Mouse (Mus musculus) naive thymus-derived CD4-positive, alpha-beta T cell, adult 2 months (primary cell): ENCODE data around the gene Memo1.
"Not testable (repeated sequence)": the region's sequence is repeated elsewhere in the genome, so short reads cannot be mapped to it uniquely, and the experiment has no call there.

ENCODE experiments used
- DNase-seq: peaks from one replicate; pipeline ENCODE4 v3.0.0-alpha.2; 2011; ENCODE audit warnings: low read depth

Gene Memo1

DNA sequence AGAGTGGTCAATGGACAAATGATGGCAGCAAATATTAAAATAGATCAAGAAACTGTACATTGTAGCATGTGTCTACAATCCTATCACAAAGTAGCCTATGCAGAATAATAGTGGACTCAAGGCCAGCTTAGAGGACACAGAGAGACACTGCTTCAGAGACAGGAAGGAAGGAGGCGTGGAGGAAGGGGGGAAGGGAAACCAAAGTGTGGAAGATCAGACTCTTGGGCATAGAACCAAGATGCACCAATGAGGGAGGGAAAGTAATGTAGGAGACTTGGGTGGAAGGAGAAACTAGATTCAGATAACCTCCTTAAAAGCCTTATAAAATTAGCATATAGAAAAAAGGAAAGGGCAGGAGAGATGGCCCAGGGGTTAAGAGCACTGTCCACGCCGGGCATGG is 32.9 kb downstream of the Memo1 start:
- DNase-seq = no peak

DNA sequence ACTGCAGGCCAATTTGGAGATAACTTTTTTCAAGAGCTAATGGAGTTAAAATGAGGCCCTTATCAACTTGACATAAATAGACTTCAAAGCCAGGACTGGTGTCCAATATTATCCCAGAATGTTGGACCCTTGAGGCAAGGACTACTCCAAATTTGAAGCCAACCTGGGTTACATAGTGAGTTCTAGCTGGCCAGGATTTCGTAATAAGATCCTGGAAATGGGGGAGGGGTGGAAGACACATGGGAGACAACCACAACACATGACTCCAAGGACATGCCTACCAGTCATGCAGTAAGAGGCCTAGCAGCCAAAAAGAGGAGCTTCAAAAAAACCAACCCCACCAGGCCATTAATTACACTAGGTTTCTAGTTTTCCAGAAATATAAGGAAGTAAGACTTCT is 50.0 kb downstream of the Memo1 start:
- DNase-seq = no peak

DNA sequence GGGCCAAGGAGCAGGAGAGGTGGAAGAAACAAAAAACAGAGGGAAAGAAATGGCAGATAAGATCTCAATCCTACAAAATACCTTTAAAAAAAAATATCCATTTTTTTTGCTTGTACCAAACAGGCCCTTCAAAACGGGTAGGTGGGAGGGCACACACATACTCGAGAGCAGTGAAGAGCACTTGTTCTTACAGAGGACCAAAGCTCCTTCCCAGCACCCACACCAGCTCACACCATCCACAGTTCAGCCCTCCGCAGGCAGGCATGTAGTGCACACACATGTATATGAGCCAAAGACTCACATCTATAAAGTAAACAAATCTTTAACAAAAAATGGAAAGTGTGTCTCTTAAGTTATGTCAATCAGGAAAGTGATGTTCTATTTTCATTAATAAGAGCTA is 52.5 kb downstream of the Memo1 start:
- no peak for DNase-seq

DNA sequence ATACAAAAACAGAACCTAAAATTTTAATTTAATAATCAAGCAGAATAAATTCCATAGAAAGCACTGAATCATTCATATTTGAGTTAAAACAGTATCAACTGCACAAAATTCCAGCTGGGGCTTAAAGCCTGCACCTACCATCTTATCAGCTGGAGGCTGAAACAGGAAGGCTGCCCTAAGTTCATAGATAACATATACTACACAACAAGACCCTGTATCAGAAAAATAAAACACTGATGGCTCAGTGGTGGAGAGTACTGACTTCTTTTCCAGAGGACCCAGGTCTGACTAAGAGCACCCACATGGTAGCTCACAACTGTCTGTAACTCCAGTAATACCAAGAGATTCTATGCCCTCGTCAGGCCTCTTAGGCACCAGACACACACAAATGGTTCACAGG is 55.0 kb downstream of the Memo1 start:
- DNase-seq = no peak

DNA sequence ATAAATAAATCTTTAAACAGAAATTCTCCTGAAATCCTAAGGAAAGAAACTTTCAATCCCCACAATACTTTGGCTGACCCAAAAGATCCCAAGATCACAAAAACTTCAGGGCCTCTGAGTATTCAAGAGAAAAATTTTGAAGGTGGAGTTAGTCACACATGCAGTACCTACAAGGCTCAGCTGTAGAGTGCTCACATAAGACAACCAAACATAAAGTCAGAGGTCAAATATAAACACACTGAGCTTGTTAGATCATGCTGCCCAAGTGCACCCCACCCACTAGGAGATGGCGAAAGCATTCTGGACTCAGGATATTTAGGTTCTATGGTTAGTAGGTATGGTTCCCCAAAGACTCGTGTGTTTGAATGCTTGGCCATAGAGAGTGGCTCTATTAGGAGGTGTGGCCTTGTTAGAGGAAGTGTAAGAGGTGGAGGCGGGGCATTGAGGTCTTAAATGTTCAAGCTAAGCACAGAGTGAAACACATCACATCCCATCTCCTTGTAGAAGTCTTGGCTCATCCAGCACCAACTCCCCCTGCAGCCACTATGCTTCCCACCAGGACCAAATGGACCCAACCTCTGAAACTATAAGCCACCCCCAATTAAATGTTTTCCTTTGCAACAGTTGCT is 67.1 kb downstream of the Memo1 start:
- DNase-seq = no peak

DNA sequence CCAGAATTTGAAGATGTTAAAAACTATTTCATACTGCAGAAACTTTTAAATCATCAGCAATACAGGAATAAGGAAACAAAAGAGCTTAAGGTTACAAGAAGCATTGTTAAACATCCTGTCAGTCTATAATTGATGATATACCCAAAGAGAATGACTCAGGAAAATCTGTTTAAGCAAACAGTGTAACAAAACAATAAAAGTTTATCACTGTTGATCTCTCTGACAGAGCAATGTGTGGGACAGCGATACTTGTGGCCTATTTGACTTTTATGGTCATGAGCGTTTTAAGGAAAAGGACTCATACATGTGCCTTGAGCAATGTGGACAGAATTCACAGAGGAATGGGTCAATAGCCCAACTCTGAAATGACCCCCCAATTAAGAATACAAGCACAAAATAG is 78.0 kb downstream of the Memo1 start:
- no peak for DNase-seq

DNA sequence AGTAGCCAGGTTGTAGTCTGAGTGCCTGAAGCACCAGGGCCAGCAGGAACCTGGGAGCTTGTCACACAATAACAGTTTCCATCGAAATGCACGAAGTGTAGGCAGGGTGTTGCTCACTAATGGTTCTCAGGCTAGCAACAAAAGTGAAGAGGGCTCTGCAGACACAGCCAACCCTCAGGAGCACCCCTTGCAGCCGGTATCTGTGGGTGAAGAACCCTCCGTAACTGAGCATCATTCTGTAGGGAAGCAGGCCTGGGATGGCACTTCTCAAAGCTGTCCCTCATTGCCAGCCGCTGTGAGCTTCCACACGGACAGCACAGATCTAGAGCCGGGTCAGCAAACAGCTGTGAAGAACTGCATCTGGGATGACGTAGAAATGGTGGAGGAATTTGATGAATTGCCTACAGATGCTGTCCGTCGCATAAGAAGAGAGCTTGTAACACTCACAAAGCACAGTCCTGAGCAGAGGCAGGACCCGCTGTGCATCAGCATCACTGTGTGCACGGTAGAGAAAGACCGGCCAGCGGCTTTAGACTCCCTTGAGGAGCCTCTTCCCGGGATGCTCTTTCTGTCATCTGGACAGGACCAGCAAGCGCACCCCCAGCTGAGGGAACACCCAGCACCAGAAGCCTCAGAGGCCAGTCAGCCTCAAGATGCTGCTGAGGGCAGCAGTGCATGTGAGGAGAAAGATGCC is 82.3 kb downstream of the Memo1 start:
- not testable (repeated sequence) for DNase-seq

DNA sequence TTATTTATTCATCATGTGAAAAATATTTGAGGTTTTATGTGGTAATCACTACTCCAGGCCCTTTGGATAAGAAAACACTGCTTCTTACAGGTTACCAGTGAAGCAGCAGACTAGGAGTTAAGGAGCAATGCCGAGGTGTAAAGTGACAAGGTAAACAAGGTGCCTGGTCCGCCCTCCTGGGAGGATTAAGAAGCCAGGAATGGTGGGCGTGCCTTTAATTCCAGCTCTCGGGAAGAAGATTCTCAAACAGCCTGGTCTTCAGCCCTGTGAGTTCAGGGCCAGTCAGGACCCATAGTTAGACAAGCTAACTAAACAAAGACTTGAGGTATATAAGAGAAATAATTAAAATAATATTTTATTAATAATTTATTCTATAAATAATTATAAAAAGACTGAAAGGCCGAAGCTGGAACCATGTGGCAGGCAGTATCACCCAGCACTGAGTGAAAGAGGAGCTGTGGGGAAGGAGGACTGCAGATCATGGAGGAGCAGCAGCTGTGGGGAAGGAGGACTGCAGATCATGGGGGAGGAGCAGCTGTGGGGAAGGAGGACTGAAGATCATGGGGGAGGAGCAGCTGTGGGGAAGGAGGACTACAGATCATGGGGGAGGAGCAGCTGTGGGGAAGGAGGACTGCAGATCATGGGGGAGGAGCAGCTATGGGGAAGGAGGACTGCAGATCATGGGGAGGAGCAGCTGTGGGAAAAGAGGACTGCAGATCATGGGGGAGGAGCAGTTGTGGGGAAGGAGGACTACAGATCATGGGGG is 86.0 kb downstream of the Memo1 start:
- DNase-seq = no peak

DNA sequence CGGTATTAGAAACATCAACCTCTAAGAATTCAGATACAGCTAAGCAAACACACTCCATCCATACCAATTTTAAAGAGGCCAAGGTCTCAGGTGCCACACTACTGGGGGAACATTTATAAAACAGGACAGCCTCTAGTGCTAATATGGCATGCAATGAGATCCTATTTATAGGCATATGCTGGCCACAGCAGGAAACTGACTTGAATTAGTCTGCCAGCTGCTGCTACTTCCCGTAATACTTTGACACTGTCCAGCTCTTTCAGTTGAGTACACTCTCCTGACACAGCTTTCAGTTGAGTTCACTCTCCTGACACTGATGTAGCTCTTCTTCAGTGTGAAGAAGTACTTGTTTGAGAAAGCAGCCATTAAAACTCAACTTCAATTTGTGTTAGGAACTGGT is 99.4 kb downstream of the Memo1 start:
- DNase-seq = no peak

DNA sequence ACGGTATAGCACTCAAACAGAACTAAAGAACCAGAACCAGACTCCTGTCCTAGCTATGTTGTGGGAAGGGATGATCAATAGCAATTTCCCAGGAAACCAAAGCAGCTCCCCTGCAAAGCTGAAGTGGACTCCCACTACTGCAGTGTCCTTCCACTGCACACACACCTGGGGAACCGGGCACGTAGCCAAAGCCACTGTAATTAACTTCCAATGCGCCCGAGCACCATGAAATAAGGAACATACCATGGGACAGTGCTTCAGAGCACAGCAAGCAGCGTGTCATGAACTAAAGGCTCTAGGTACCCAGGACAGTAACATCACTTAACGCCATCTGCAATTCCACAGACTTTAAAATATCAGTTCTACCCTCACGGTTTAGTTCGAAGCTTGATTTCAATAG is 100.6 kb downstream of the Memo1 start:
- DNase-seq = no peak

DNA sequence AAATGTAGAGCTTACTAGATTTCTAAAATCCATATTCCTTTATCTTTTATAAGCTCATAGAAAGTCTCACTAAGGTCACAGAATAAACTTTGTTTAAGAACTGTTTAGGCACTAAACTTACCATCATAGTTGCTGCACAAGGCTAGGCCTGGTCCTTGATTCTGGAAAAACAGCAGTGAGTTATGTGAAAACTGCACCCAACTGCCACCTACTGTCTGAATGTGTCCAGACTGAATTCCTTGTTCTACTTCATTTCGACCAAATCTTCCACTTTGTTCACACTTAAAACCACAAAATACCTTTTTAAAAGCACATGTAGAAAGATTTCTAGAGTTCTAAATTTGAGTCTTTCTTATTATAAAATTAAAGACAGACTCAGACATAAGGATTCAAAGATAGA is 101.9 kb downstream of the Memo1 start:
- DNase-seq = no peak

DNA sequence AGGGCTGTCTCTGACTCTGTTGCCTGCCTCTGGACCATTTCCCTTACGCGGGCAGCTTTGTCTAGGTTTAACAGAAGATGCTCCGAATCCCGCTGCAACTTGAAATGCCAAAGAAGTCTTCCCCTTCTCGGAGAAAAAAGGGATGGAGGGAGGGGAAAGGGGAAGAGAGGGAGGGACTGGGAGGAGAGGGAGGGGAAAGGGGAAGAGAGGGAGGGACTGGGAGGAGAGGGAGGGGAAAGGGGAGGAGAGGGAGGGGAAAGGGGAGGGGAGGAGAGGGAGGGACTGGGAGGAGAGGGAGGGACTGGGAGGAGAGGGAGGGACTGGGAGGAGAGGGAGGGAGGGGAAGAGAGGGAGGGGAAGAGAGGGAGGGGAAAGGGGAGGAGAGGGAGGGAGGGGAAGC is 103.9 kb downstream of the Memo1 start:
- DNase-seq = no peak

DNA sequence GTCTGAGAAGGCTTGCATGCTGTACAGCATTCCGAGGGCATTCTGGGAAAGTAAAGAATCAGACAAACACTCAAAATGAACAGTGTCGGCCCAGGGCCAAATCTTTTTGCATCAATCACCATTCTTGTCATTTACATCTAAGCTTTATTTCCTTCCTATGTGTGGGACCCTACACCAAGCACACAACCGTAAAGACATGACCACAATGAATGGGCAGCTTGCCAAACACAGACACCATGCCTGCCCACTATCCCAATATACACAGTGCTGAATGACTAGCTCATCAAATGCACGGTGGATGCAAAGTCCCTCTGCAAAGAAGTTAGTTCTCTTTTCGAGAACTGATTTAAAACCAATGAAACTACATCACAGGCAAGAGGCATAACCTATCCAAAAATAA is 109.1 kb downstream of the Memo1 start:
- peak; percentile 11 for DNase-seq

DNA sequence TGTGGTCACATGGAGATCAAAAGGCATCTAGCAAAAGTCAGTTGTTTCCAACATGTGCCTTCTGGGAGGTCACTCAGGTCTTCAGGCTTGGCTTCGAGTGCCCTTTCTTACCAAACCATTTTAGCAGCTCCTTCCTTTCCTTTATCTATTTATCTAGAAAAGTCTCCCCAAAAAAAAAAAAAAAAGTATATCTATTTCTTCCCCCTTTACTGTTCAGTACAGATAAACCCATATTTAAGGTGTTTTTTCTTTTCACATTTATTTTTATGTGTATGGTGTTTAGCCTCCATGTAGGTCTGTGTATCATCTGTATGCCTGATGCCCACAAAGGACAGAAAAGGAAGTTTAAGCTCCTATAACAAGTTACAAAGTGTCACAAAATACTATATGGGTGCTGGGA is 110.6 kb downstream of the Memo1 start:
- no peak for DNase-seq

DNA sequence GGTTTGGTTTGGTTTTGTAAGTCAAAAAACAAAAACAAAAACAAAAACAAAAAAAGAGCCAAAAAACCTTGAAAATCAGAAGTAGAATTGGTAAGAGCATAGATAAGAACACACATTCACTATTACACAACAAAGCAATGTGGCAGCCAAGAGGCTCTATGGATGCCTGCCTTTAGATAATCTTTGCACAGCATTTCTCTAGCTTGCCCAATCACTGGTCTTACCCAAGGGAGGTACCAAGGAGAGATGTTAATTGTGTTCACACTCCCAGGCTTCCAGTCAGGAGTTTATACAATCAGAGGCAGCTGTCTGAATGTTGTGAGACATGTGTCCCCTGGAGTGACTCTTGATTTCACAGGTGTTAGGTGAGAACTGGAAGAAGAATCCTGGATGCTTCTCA is 114.4 kb downstream of the Memo1 start:
- DNase-seq = no peak

DNA sequence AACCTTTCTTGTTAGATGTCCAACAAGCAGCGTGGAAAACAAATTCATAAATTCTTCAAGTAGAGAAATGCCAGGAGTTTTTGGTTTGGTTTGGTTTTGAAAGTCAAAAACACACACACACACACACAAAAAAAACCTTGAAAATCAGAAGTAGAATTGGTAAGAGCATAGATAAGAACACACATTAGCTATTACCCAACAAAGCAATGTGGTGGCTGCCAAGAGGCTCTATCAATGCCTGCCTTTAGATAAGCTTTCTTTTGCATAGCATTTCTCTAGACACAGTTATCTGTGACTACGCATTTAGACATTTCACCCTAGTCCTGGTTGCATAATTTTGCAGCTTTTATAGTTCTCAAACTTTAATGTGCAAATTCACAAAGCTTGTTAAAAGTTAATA is 115.7 kb downstream of the Memo1 start:
- DNase-seq = not testable (repeated sequence)

DNA sequence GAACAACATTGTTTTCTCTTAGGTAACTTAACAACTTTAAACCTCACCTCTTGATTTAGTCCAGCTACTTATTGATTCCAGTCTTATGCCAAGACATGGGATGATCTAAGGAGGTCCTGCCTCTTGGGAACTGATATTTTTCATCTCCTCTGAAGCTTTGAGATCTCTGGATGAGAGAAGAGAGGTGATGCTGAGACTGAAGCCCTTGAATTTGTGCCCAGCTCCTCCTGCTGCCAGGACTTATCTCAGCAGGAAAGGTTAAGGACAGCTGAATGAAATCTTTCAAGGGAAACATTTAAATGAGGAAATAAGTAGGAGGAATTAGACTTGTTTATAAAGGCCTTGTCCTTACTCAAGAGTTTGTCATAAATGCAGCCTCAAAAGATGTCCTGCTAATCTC is 121.6 kb downstream of the Memo1 start:
- no peak for DNase-seq

DNA sequence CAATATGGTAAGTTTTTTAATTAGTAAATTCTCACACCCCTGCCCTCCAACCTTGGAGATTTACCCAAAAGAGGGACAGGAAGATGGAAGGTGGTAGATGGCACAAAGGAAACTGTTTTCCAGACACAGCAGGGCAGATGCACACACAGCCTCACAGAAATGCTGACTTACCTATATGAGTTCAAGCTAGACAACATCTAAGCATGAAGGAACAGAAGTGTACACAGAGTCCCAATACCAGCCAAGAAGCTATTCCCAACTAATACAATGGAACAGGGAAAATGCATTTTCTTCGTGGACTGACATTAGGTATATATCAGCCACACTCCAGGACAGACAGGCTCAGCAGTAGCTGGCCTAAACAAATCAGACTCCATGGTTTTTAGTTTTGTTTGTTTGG is 122.5 kb downstream of the Memo1 start:
- DNase-seq = no peak

DNA sequence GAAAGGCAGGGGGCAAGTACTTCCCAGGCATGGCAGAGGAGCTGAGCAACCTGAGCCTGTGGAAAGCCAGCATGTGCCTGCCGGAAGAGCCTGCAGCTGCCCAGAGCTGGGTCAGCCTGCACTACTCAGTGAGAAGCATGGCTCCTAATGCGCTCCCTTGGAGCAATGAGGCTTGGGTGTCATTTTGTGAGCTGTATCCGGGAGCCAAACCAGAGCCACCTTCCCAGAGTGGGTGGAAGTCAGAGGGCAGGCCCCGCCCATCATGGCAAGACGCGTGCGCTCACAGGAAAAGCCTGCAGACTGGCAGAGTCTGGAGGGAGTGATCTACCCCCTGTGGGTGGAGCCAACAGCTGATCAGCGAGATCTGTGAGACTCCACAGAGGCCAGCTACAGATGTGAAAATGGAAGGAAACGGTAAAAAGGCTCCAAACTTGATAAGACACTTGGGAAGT is 135.9 kb downstream of the Memo1 start:
- DNase-seq = peak; percentile 75

DNA sequence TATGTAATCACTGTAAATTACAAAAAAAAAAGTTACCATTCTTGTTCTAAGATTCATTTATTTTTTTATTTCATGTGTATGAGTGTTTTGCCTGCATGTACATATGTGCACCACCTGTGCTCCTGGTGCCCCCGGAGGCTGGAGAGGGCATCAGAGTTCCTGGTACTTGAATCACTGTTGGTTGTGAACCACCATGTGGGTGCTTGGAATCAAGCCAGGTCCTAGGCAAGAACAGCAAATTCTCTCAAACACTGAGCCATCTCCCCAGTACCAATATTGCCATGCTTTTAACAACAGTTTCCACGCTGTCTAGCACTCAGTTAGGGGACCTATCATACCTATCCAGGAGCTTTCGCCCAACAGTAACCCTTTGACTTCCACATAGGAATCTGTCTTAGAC is 137.2 kb downstream of the Memo1 start:
- DNase-seq = no peak
